Mouse (Mus musculus) forebrain, embryonic 15.5 days (tissue): ENCODE results near the gene Zc3h6. TPM values are rescaled to one million over a fixed set of nuclear protein-coding genes. Genes with fewer than 3 reads are reported as not detected.

Source experiments
- ATAC-seq: fragments of 200-750 bp; cut with Nextera tagmentation; replicated peaks from 2 replicates; pipeline ENCODE4 v1.8.0; 2017; ENCODE audit warnings: mild to moderate bottlenecking, moderate TSS enrichment, moderate library complexity
- H3K27ac ChIP-seq: fragments of 300-500 bp; sonication (generic); replicated peaks from 2 replicates; pipeline ENCODE4 v1.5.1; 2015; ENCODE audit warnings: mild to moderate bottlenecking, inconsistent platforms
- H3K27me3 ChIP-seq: fragments of 300-500 bp; sonication (generic); 2 replicates; pipeline ENCODE4 v1.6.1; 2015; ENCODE audit warnings: inconsistent platforms
- H3K36me3 ChIP-seq: fragments of 300-500 bp; sonication (generic); 2 replicates; pipeline ENCODE4 v1.6.1; 2015; ENCODE audit warnings: mild to moderate bottlenecking, inconsistent platforms
- H3K4me1 ChIP-seq: fragments of 300-500 bp; sonication (generic); 2 replicates; pipeline ENCODE4 v1.6.1; 2015; ENCODE audit warnings: inconsistent platforms
- H3K4me2 ChIP-seq: fragments of 300-500 bp; sonication (generic); replicated peaks from 2 replicates; pipeline ENCODE4 v1.6.1; 2015; ENCODE audit warnings: mild to moderate bottlenecking, inconsistent platforms
- H3K4me3 ChIP-seq: fragments of 300-500 bp; sonication (generic); 2 replicates; pipeline ENCODE4 v1.5.1; 2015; ENCODE audit warnings: mild to moderate bottlenecking, inconsistent platforms
- H3K9ac ChIP-seq: fragments of 300-500 bp; sonication (generic); replicated peaks from 2 replicates; pipeline ENCODE4 v1.6.1; 2015; ENCODE audit warnings: mild to moderate bottlenecking, inconsistent platforms
- H3K9me3 ChIP-seq: fragments of 300-500 bp; sonication (generic); 2 replicates; pipeline ENCODE4 v1.6.1; 2016; ENCODE audit warnings: inconsistent platforms
- WGBS: fragments of 180-500 bp; shearing (Covaris S2); methylation state at CpG from one replicate; pipeline ENCODE4 v1.1.7; 2015; ENCODE audit warnings: mixed read lengths; 5-methylcytosine and 5-hydroxymethylcytosine counted together
- polyA plus RNA-seq: library from polyadenylated mRNA; unstranded; fragments of >200 nt; fragmentation: Nextera tagmentation; extraction: Ambion mirVana; gene quantifications from 2 replicates; pipeline ENCODE4 v1.2.1, GENCODE M21; 2015

The Zc3h6 gene
- 4.8 and 5.4 TPM in 2 replicates for polyA plus RNA-seq

DNA sequence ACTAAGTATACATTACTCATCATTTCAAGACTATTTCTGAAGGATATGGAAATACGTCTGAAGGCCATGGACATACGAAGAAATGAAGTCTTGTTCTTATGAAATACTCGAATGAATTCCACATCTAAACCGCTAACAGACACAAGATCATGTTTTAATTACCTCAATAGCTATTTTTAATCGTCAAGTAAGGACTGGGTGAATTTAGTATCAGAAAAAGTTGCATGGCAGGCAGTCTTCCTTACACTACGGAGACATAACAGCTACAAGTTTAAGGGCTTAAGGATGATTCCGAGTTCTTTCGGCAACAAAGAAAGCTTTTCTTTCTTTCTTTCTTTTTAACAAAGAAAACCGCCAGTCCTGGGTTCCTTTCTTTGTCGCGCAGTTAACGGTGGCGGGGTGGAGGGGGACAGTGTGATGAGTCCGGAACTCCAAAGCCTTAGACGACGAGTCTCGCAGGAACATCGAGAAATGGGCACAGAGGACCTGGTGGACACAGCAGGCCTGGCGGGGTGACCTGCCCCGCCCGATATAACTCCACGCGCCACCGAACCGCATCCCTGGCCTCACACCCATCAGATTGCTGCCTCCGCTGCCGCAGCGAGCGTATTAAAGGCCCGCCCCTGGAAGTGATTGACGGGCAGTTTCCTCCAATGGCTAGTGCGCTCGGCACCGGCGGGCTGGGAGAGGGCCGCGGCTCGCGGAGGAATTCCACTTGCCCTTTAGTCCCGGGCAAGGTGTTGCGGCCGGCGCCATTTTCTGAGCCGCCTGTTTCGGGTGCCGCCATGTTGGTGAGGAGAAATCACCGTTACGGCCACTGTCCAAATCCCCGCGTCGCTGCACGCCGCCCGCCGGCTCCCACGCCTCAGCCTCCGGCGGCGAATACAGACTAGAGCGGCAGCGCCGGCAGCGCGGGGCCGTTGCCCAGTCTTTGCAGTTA lies at the start of gene Zc3h6:
Zc3h6 (plus strand) TSS at position 762 of the 940 bp plus-strand sequence.
- under 1% methylated on average over 65 of the region's 65 CpGs for WGBS
- ATAC-seq = peak; percentile 98
- peak within 1 kb of the TSS; percentile 100 for H3K9ac ChIP-seq
- H3K4me3 ChIP-seq = peak within 1 kb of the TSS; percentile 90
- H3K36me3 ChIP-seq = no peaks in the 10 kb centered on the region
- H3K27me3 ChIP-seq = no peaks in the 10 kb centered on the region
- peak within 1 kb of the TSS; percentile 100 for H3K27ac ChIP-seq
- peaks cover 11% of the 10 kb centered on the region for H3K4me1 ChIP-seq
- peak within 1 kb of the TSS; percentile 47 for H3K4me2 ChIP-seq
- H3K9me3 ChIP-seq = no peaks in the 10 kb centered on the region

GRCm38 (mm10) chr2:128924799-128925198 lies 42.4 kb upstream of the Zc3h6 start:
- no peak overlapping the region for H3K9ac ChIP-seq
- no peaks in the 10 kb centered on the region for H3K4me1 ChIP-seq
- no peaks in the 10 kb centered on the region for H3K27me3 ChIP-seq
- peaks cover 19% of the 10 kb centered on the region for H3K36me3 ChIP-seq
- no peaks in the 10 kb centered on the region for H3K9me3 ChIP-seq
- H3K27ac ChIP-seq = no peak overlapping the region
- ATAC-seq = no peak
- 90% methylated on average over 4 of the region's 4 CpGs for WGBS
- no peak overlapping the region for H3K4me3 ChIP-seq
- no peak overlapping the region for H3K4me2 ChIP-seq

GRCm38 (mm10) chr2:128928446-128928845 lies 38.8 kb upstream of the Zc3h6 start:
- 56% methylated on average over 3 of the region's 3 CpGs for WGBS
- ATAC-seq = no peak
- no peak overlapping the region for H3K4me3 ChIP-seq

DNA sequence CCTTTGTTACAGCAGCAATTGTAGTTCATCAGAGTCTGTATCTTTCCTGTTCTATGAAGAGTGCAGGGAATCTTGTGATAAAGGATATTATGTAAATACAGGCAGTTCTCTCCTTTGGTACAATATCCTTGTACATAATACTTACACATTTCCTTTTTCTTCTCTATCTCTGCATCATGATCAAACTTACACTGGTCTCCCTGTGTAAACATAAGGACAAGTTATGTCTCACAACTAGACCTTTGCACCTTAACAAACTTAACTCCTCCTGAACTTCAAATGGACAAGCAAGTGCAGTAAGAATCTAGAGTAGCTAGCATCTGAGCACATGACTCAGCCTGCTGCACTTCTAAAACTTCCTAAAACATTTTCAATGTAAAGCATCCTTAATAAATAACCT lies 36.5 kb upstream of the Zc3h6 start:
- no peaks in the 10 kb centered on the region for H3K27me3 ChIP-seq

More at GRCm38 (mm10) chr2:128928446-128928845, 38.8 kb upstream of the Zc3h6 start:
- Histone ChIP-seq H3K27ac (no peak overlapping the region), H3K36me3 (peaks cover 32% of the 10 kb centered on the region), H3K4me2 (no peak overlapping the region), H3K9me3 (no peaks in the 10 kb centered on the region), H3K9ac (no peak overlapping the region), H3K27me3 (no peaks in the 10 kb centered on the region), H3K4me1 (no peaks in the 10 kb centered on the region)

DNA sequence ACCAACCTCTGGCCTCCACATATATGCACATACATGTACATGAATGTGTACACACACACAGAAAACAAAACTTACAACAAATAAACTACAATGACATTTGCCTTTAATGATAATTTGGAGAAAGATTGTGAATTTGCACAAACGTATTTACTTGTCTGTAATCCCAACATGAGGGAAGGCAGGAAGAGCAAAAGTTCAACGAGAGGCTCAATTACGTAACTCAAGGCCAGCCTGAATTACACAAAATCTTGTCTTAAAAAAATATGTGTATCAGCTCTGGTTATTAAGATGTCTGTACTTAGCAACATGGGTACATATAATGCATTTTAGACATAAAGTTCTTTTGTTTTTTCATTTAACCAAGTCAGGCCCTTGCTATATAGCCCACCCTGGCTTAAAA lies 30.9 kb upstream of the Zc3h6 start:
- no peak overlapping the region for H3K27ac ChIP-seq
- no peak overlapping the region for H3K4me3 ChIP-seq
- no peaks in the 10 kb centered on the region for H3K27me3 ChIP-seq
- ATAC-seq = no peak
- H3K9ac ChIP-seq = no peak overlapping the region
- H3K9me3 ChIP-seq = no peaks in the 10 kb centered on the region
- WGBS = 92% methylated on average over 3 of the region's 3 CpGs
- H3K4me2 ChIP-seq = no peak overlapping the region
- H3K4me1 ChIP-seq = no peaks in the 10 kb centered on the region
- H3K36me3 ChIP-seq = peaks cover 10% of the 10 kb centered on the region; the same call in 1 of the 2 replicates

More for the DNA sequence above, 36.5 kb upstream of the Zc3h6 start:
- Histone ChIP-seq H3K4me2 (no peak overlapping the region), H3K9ac (no peak overlapping the region), H3K27ac (no peak overlapping the region), H3K9me3 (no peaks in the 10 kb centered on the region), H3K4me3 (no peak overlapping the region), H3K36me3 (peaks cover 26% of the 10 kb centered on the region), H3K4me1 (no peaks in the 10 kb centered on the region)
- no peak for ATAC-seq

GRCm38 (mm10) chr2:128943538-128944528 lies 23.4 kb upstream of the Zc3h6 start, which contains the start of gene Zc3h8:
Gene Zc3h8, minus strand, starts transcription at chr2:128944077.
- H3K4me1 ChIP-seq = peaks cover 8% of the 10 kb centered on the region
- peak within 1 kb of the TSS; percentile 71 for H3K9ac ChIP-seq
- H3K4me3 ChIP-seq = peak within 1 kb of the TSS; percentile 65
- 0 out of 2 replicates have a peak, but pooled peaks cover 2% of the 10 kb centered on the region for H3K36me3 ChIP-seq
- H3K27ac ChIP-seq = peak within 1 kb of the TSS; percentile 79
- no peaks in the 10 kb centered on the region for H3K9me3 ChIP-seq
- peak; percentile 94 for ATAC-seq
- no peaks in the 10 kb centered on the region for H3K27me3 ChIP-seq
- H3K4me2 ChIP-seq = peak within 1 kb of the TSS; percentile 68
- WGBS = 2% methylated on average over 65 of the region's 65 CpGs

- WGBS = 36% methylated on average over 6 of the region's 6 CpGs
- Histone ChIP-seq H3K4me3 (no peak overlapping the region), H3K27ac (no peak overlapping the region), H3K4me2 (no peak overlapping the region), H3K36me3 (no peaks in the 10 kb centered on the region), H3K4me1 (peaks cover 3% of the 10 kb centered on the region), H3K9ac (no peak overlapping the region), H3K9me3 (no peaks in the 10 kb centered on the region), H3K27me3 (no peaks in the 10 kb centered on the region)
- no peak for ATAC-seq
Observed at GRCm38 (mm10) chr2:128947962-128948588, 19.1 kb upstream of the Zc3h6 start.

DNA sequence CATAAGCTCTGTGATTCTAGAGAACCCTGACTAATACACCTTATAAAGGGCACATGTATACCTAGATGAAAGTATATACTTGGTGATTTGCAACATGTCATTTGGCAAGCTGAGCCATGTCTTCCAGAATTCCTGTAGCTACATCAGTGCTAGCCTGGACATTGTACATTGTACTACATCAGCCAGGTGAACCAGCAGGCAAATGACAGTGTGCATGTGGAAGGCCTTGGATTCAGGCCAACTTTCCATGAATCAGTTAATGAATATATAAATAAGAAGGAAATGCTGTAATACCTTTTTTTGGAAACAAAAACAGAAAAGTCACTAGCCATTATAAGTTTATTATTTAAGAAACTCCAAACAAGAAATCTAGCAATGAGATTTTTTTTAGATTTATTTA lies 13.0 kb upstream of the Zc3h6 start:
- Histone ChIP-seq H3K27ac (no peak overlapping the region), H3K36me3 (no peaks in the 10 kb centered on the region), H3K27me3 (no peaks in the 10 kb centered on the region), H3K9ac (no peak overlapping the region), H3K9me3 (no peaks in the 10 kb centered on the region), H3K4me3 (no peak overlapping the region), H3K4me2 (no peak overlapping the region), H3K4me1 (no peaks in the 10 kb centered on the region)
- no peak for ATAC-seq

DNA sequence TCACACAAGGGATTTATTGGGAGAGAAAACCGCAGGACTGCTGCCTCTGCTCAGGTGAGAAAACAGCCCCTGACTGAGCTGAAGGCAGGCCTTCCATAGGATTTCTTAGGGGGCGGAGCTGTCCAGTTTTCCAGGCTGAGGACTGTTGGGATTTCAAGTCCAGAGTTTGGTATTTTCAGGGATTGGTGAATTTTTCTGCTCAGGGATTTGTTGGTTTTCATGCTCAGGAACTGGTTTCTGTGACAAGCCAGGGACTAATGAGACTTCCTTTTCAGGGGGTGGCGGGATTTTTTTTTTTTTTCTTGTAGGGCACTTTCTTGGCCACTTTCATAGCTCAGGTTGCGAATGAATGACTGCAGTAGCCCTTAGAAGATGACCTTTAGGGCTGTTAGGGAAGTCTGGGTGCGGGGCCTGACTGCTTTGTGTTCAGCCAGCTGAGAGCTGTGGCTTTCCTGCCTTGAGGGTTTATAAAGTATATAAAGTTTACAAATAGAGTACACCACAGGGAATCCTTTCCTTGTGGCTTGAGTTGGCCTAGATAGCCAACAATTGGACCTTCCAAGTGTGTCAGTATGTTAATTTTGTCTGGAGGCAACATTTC lies 1.6 kb upstream of the Zc3h6 start:
- Histone ChIP-seq H3K27me3 (no peaks in the 10 kb centered on the region), H3K4me3 (peak overlapping the region; percentile 90), H3K4me1 (peaks cover 11% of the 10 kb centered on the region), H3K4me2 (peak overlapping the region; percentile 47), H3K27ac (peak overlapping the region; percentile 100), H3K9ac (peak overlapping the region; percentile 13; the same call in 1 of the 2 replicates), H3K36me3 (no peaks in the 10 kb centered on the region), H3K9me3 (no peaks in the 10 kb centered on the region)
- ATAC-seq = no peak
- 40% methylated on average over 5 of the region's 5 CpGs for WGBS

GRCm38 (mm10) chr2:128966236-128966635 lies 966 bp upstream of the Zc3h6 start:
- no peak for ATAC-seq
- no peaks in the 10 kb centered on the region for H3K9me3 ChIP-seq
- peak overlapping the region; percentile 90 for H3K4me3 ChIP-seq
- no peaks in the 10 kb centered on the region for H3K36me3 ChIP-seq
- H3K4me2 ChIP-seq = peak overlapping the region; percentile 47
- H3K9ac ChIP-seq = 0 out of 2 replicates have a peak overlapping the region, but pooled peaks have one; percentile 32
- H3K4me1 ChIP-seq = peaks cover 11% of the 10 kb centered on the region
- WGBS = 4% methylated on average over 6 of the region's 6 CpGs
- peak overlapping the region; percentile 100 for H3K27ac ChIP-seq
- H3K27me3 ChIP-seq = no peaks in the 10 kb centered on the region
